In the genomic region with DNA sequence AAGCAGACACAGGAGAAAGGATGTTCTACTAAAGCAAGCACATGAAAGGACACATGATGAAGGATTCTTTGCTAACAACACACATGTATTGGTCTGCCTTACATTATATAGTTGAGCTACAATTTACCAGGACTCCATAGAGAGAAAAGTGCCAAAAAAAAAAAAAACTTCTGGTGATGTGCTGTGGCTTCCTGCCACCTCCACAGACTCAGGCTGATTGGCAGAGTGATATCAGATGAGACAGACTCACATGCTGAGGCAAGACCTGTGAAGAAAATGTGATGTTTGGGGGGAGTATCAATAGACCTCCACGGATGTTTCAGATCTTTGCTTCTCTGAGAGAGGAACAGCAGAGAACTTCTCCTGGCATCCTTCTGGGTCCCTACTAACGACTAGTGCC, we compare ENCODE assay signal across 22 mouse cellular contexts. TPM values are rescaled to one million over a fixed set of nuclear protein-coding genes. Genes with fewer than 3 reads are reported as not detected.
A peak's percentile ranks its signal among the peaks of the same experiment; 100 is the strongest.
DNase-seq lines count a peak whose midpoint lies in the region; ATAC-seq and TF ChIP-seq lines count a peak whose summit lies in the region.
"Had no signal": no experiment of that assay in that cellular context is flagged by ENCODE, and none has a peak within 500 bp of the region (broad histone marks: within the 10 kb centered on the region; RNA-seq: fewer than 3 reads in every experiment).

No protein-coding gene starts in this region.

- H3K27ac ChIP-seq in midbrain, embryonic 11.5 days (ENCODE audit: low read depth, low read length): no peak overlapping the region
- H3K27ac ChIP-seq in midbrain, embryonic 16.5 days (ENCODE audit: low read length): no peak overlapping the region
- peak overlapping the region; percentile 63 for H3K27ac ChIP-seq in MEL (ENCODE audit: control insufficient read depth, low read depth, low read length)

- no peak overlapping the region for H3K4me2 ChIP-seq in midbrain, embryonic 11.5 days
- H3K4me2 ChIP-seq in midbrain, embryonic 16.5 days (ENCODE audit: low read length): no peak overlapping the region

- no peak overlapping the region for H3K9ac ChIP-seq in midbrain, embryonic 11.5 days (ENCODE audit: low read length)
- no peak overlapping the region for H3K9ac ChIP-seq in midbrain, embryonic 16.5 days (ENCODE audit: low read depth, low read length)
- H3K9ac ChIP-seq in MEL (ENCODE audit: control insufficient read depth, low read depth, low read length, poor library complexity, severe bottlenecking): no peak overlapping the region

- H3K79me2 ChIP-seq in MEL (ENCODE audit: control insufficient read depth, insufficient read depth, low read length, poor library complexity): no peaks in the 10 kb centered on the region

- no peak for TF ChIP-seq POLR2A in MEL (IDR thresholded peaks at IDR 0.05; ENCODE audit: control insufficient read depth in 1 of 2, insufficient read depth in 1 of 2, low read depth in 1 of 2, low read length in 2 of 2, poor library complexity in 1 of 2)

- TF ChIP-seq EP300 in MEL (IDR thresholded peaks at IDR 0.05; ENCODE audit: low read depth in 1 of 2, low read length in 2 of 2): peak in 1 of 2 experiments; percentile 33; a peak in 1 of 4 replicates

- H3K9me3 ChIP-seq in midbrain, embryonic 11.5 days (ENCODE audit: control insufficient read depth, low read length): no peaks in the 10 kb centered on the region
- no peaks in the 10 kb centered on the region for H3K9me3 ChIP-seq in midbrain, embryonic 16.5 days (replicated peaks; ENCODE audit: control insufficient read depth, low read length, poor library complexity, severe bottlenecking)
- H3K9me3 ChIP-seq in MEL (replicated peaks; ENCODE audit: insufficient read depth, low read length): no peaks in the 10 kb centered on the region
- H3K9me3 ChIP-seq: G1E had no signal

- H3K4me1 ChIP-seq in midbrain, embryonic 11.5 days (ENCODE audit: control insufficient read depth, insufficient read depth, low read length): no peaks in the 10 kb centered on the region
- no peaks in the 10 kb centered on the region for H3K4me1 ChIP-seq in midbrain, embryonic 16.5 days (ENCODE audit: control insufficient read depth, insufficient read depth, low read length)
- peaks cover 19 to 29% of the 10 kb centered on the region in 2 experiments for H3K4me1 ChIP-seq in MEL (ENCODE audit: control insufficient read depth in 1 of 2, insufficient read depth in 2 of 2, low read length in 2 of 2)

- TF ChIP-seq CTCF in MEL (IDR thresholded peaks at IDR 0.05 in 2 of 3, conservative IDR thresholded peaks at IDR 0.05 in 1 of 3; ENCODE audit: control insufficient read depth in 1 of 3, insufficient read depth in 1 of 3, low read depth in 2 of 3, low read length in 3 of 3, poor library complexity in 1 of 3, severe bottlenecking in 1 of 3): no peak

- H3K4me3 ChIP-seq in midbrain, embryonic 11.5 days (ENCODE audit: low read depth, low read length): no peak overlapping the region
- H3K4me3 ChIP-seq in midbrain, embryonic 16.5 days (ENCODE audit: low read depth, low read length): no peak overlapping the region
- no peak overlapping the region for H3K4me3 ChIP-seq in MEL (ENCODE audit: control insufficient read depth in 1 of 2, insufficient read depth in 1 of 2, low read depth in 2 of 2, low read length in 2 of 2)

- no peaks in the 10 kb centered on the region for H3K36me3 ChIP-seq in midbrain, embryonic 11.5 days (ENCODE audit: control insufficient read depth, insufficient read depth, low read length)
- no peaks in the 10 kb centered on the region for H3K36me3 ChIP-seq in midbrain, embryonic 16.5 days (ENCODE audit: control insufficient read depth, insufficient read depth, low read length)
- H3K36me3 ChIP-seq in MEL (ENCODE audit: control insufficient read depth in 1 of 2, insufficient read depth in 2 of 2, low read length in 2 of 2): peaks cover 0 to 38% of the 10 kb centered on the region in 2 experiments; a peak in 2 of 4 replicates
- H3K36me3 ChIP-seq: G1E had no signal

- H3K27me3 ChIP-seq in midbrain, embryonic 11.5 days (ENCODE audit: control insufficient read depth, insufficient read depth, low read length): no peaks in the 10 kb centered on the region; the same call in 1 of the 2 replicates
- H3K27me3 ChIP-seq in midbrain, embryonic 16.5 days (ENCODE audit: control insufficient read depth, insufficient read depth, low read depth, low read length): peaks cover 9% of the 10 kb centered on the region
- H3K27me3 ChIP-seq in MEL (ENCODE audit: control insufficient read depth in 1 of 2, insufficient read depth in 2 of 2, low read length in 2 of 2): no peaks in the 10 kb centered on the region
- H3K27me3 ChIP-seq: CH12.LX had no signal

- no peak for ATAC-seq in midbrain, embryonic 11.5 days (ENCODE audit: low FRiP score)
- no peak for ATAC-seq in midbrain, embryonic 16.5 days
- ATAC-seq: activated CD4-positive, CD25-positive, alpha-beta regulatory T cell, adult 4 months; CD4-positive, CD25-positive, alpha-beta regulatory T cell, adult 4 months; Patski had no signal

- 75% methylated on average over 2 of the region's 2 CpGs for WGBS in midbrain, embryonic 11.5 days
- 83% methylated on average over 2 of the region's 2 CpGs for WGBS in midbrain, embryonic 16.5 days

- DNase-seq in midbrain, embryonic 11.5 days (ENCODE audit: low spot score, missing footprints): peak; percentile 75
- peak; percentile 42 for DNase-seq in MEL (ENCODE audit: low read depth, low spot score)
- no peak for DNase-seq in cerebellum, adult 9-10 months
- DNase-seq: adrenal gland, adult 2 months; adrenal gland, adult 8-10 months; adrenal gland, postnatal 10 days; adrenal gland, postnatal 14 days; adrenal gland, postnatal 25 days; adrenal gland, postnatal 36 days; B cell, adult 2 months; cerebellum, adult 11 months; cerebellum, adult 11-12 months; cerebellum, adult 18-20 months; cerebellum, adult 2 months had no signal

- no peak for TF ChIP-seq RAD21 in MEL (IDR thresholded peaks at IDR 0.05; ENCODE audit: low read depth, low read length)

TF ChIP-seq in MEL, 35 proteins besides CTCF, POLR2A, EP300 and RAD21:
- TF ChIP-seq MYB (IDR thresholded peaks at IDR 0.05; ENCODE audit: low read depth, low read length): no peak
- no peak for TF ChIP-seq GABPA (IDR thresholded peaks at IDR 0.05; ENCODE audit: low read depth, low read length)
- TF ChIP-seq MAZ (IDR thresholded peaks at IDR 0.05; ENCODE audit: low read depth, low read length): no peak
- TF ChIP-seq HCFC1 (IDR thresholded peaks at IDR 0.05; ENCODE audit: low read depth, low read length): no peak
- TF ChIP-seq UBTF (IDR thresholded peaks at IDR 0.05; ENCODE audit: borderline replicate concordance, insufficient read depth, low read depth, low read length): no peak
- 0 out of 2 replicates have a peak, but pooled peaks have one; percentile 16 for TF ChIP-seq TCF12 (IDR thresholded peaks at IDR 0.05; ENCODE audit: low read depth, low read length)
- TF ChIP-seq POLR2AphosphoS2 (IDR thresholded peaks at IDR 0.05; ENCODE audit: low read length): no peak
- no peak for TF ChIP-seq MYC (IDR thresholded peaks at IDR 0.05; ENCODE audit: low read depth, low read length)
- TF ChIP-seq CHD2 (IDR thresholded peaks at IDR 0.05; ENCODE audit: low read length): no peak
- no peak for TF ChIP-seq MAFK (IDR thresholded peaks at IDR 0.05; ENCODE audit: borderline replicate concordance, low read depth, low read length)
- TF ChIP-seq SIN3A (IDR thresholded peaks at IDR 0.05; ENCODE audit: low read length): no peak
- TF ChIP-seq E2F4 (IDR thresholded peaks at IDR 0.05; ENCODE audit: borderline replicate concordance, low read depth, low read length): no peak
- TF ChIP-seq ZNF384 (IDR thresholded peaks at IDR 0.05; ENCODE audit: low read depth, low read length): peak; percentile 91
- TF ChIP-seq ZKSCAN1 (IDR thresholded peaks at IDR 0.05; ENCODE audit: low read depth, low read length): no peak
- TF ChIP-seq GATA1 (IDR thresholded peaks at IDR 0.05; ENCODE audit: low read depth, low read length): peak; percentile 23; the same call in 1 of the 2 replicates
- no peak for TF ChIP-seq ELF1 (IDR thresholded peaks at IDR 0.05; ENCODE audit: low read depth, low read length)
- no peak for TF ChIP-seq KAT2A (conservative IDR thresholded peaks at IDR 0.05; ENCODE audit: low read depth, low read length)
- TF ChIP-seq NRF1 (IDR thresholded peaks at IDR 0.05; ENCODE audit: insufficient read depth, low read depth, low read length, poor library complexity, severe bottlenecking): no peak
- TF ChIP-seq TBP (IDR thresholded peaks at IDR 0.05; ENCODE audit: low read depth, low read length): no peak
- TF ChIP-seq CHD1 (IDR thresholded peaks at IDR 0.05; ENCODE audit: low read depth, low read length): no peak
- no peak for TF ChIP-seq MXI1 (IDR thresholded peaks at IDR 0.05; ENCODE audit: low read depth, low read length)
- TF ChIP-seq BHLHE40 (IDR thresholded peaks at IDR 0.05; ENCODE audit: borderline replicate concordance, low read depth, low read length): no peak
- no peak for TF ChIP-seq POLR2AphosphoS5 (IDR thresholded peaks at IDR 0.05; ENCODE audit: borderline replicate concordance, low read depth, low read length)
- no peak for TF ChIP-seq USF1 (IDR thresholded peaks at IDR 0.05; ENCODE audit: low read depth, low read length)
- no peak for TF ChIP-seq USF2 (IDR thresholded peaks at IDR 0.05; ENCODE audit: borderline replicate concordance in 1 of 2, insufficient read depth in 1 of 2, low read depth in 1 of 2, low read length in 2 of 2)
- TF ChIP-seq ETS1 (IDR thresholded peaks at IDR 0.05; ENCODE audit: low read depth, low read length): no peak; the same call in 1 of the 2 replicates
- TF ChIP-seq ZC3H11A (IDR thresholded peaks at IDR 0.05; ENCODE audit: low read depth, low read length): no peak
- no peak for TF ChIP-seq RCOR1 (IDR thresholded peaks at IDR 0.05; ENCODE audit: low read depth, low read length)
- no peak for TF ChIP-seq TAL1 (IDR thresholded peaks at IDR 0.05; ENCODE audit: low read length)
- TF ChIP-seq MAX (IDR thresholded peaks at IDR 0.05; ENCODE audit: low read length): peak; percentile 66; the same call in 1 of the 2 replicates
- TF ChIP-seq JUND (IDR thresholded peaks at IDR 0.05; ENCODE audit: low read depth, low read length): no peak
- TF ChIP-seq ZMIZ1 (IDR thresholded peaks at IDR 0.05; ENCODE audit: low read depth, low read length): no peak

RNA-seq across cellular contexts. Expression of gene Dbx2, which starts 6.0 kb away (rescaled TPM):
- 3.0 and 4.0 TPM in 2 replicates for polyA plus RNA-seq in midbrain, embryonic 11.5 days (2014; fragmentation: Nextera tagmentation; extraction: Ambion mirVana)
- 7.8 and 12.2 TPM in 2 replicates for polyA plus RNA-seq in midbrain, embryonic 16.5 days (2015; fragmentation: Nextera tagmentation; extraction: Ambion mirVana)
- total RNA-seq in MEL (2012; rRNA removed): 0.04 and 0.10 TPM in 2 replicates
- polyA plus RNA-seq in MEL (2012; ENCODE audit: insufficient read depth in 1 of 2, insufficient read length in 2 of 2, low read depth in 1 of 2, low replicate concordance in 2 of 2, missing spikeins in 1 of 2): under 1 TPM in 1 of 2 experiments, not detected in 1; 0.15 TPM
- total RNA-seq: adrenal gland, adult 18-20 months; adrenal gland, adult 2 months; adrenal gland, adult 8-10 months; adrenal gland, postnatal 10 days; adrenal gland, postnatal 25 days; adrenal gland, postnatal 36 days had no signal
- polyA plus RNA-seq: activated CD4-positive, CD25-positive, alpha-beta regulatory T cell, adult 4 months; C2C12; CD4-positive, CD25-positive, alpha-beta regulatory T cell, adult 4 months; Patski had no signal
